Mouse (Mus musculus) heart, embryonic 16.5 days (tissue): Measurements from ENCODE around the gene Fam240a. TPM values are rescaled to one million over a fixed set of nuclear protein-coding genes. Genes with fewer than 3 reads are reported as not detected.

ENCODE experiments used
- ATAC-seq: fragments of 200-750 bp; cut with Nextera tagmentation; replicated peaks from 2 replicates; pipeline ENCODE4 v1.8.0; 2017; ENCODE audit warnings: moderate number of reproducible peaks; ENCODE audit not compliant: insufficient read depth, low FRiP score; ENCODE audit errors: extremely low read depth
- H3K27ac ChIP-seq: fragments of 300-500 bp; sonication (generic); 2 replicates; pipeline ENCODE4 v1.5.1; 2014; ENCODE audit warnings: mild to moderate bottlenecking, low read length, control low read depth, moderate library complexity
- H3K27me3 ChIP-seq: fragments of 300-500 bp; sonication (generic); 2 replicates; pipeline ENCODE4 v1.6.1; 2014; ENCODE audit warnings: low read length, mixed read lengths; ENCODE audit not compliant: control insufficient read depth, insufficient read depth
- H3K36me3 ChIP-seq: fragments of 300-500 bp; sonication (generic); 2 replicates; pipeline ENCODE4 v1.6.1; 2014; ENCODE audit not compliant: control insufficient read depth, insufficient read depth
- H3K4me1 ChIP-seq: fragments of 300-500 bp; sonication (generic); 2 replicates; pipeline ENCODE4 v1.6.1; 2014; ENCODE audit warnings: low read length, mixed read lengths; ENCODE audit not compliant: control insufficient read depth, insufficient read depth
- H3K4me2 ChIP-seq: fragments of 300-500 bp; sonication (generic); 2 replicates; pipeline ENCODE4 v1.6.1; 2014; ENCODE audit warnings: low read depth, mild to moderate bottlenecking, control low read depth, low read length
- H3K4me3 ChIP-seq: fragments of 300-500 bp; sonication (generic); 2 replicates; pipeline ENCODE4 v1.5.1; 2014; ENCODE audit warnings: mild to moderate bottlenecking, control low read depth, low read length
- H3K9ac ChIP-seq: fragments of 300-500 bp; sonication (generic); 2 replicates; pipeline ENCODE4 v1.6.1; 2014; ENCODE audit warnings: low read length, control low read depth
- H3K9me3 ChIP-seq: fragments of 300-500 bp; sonication (generic); replicated peaks from 2 replicates; pipeline ENCODE4 v1.6.1; 2016; ENCODE audit warnings: low read length; ENCODE audit not compliant: control insufficient read depth
- WGBS: fragments of 180-500 bp; shearing (Covaris S2); extraction: QIAGEN DNeasy Blood & Tissue Kit; methylation state at CpG from one replicate; pipeline ENCODE4 v1.1.7; 2014; 5-methylcytosine and 5-hydroxymethylcytosine counted together
- polyA plus RNA-seq: library from polyadenylated mRNA; unstranded; fragments of >200 nt; fragmentation: Nextera tagmentation; extraction: Ambion mirVana; gene quantifications from 2 replicates; pipeline ENCODE4 v1.2.1, GENCODE M21; 2015

Gene Fam240a
- polyA plus RNA-seq, 1 experiment from 2014 or later = not detected

DNA sequence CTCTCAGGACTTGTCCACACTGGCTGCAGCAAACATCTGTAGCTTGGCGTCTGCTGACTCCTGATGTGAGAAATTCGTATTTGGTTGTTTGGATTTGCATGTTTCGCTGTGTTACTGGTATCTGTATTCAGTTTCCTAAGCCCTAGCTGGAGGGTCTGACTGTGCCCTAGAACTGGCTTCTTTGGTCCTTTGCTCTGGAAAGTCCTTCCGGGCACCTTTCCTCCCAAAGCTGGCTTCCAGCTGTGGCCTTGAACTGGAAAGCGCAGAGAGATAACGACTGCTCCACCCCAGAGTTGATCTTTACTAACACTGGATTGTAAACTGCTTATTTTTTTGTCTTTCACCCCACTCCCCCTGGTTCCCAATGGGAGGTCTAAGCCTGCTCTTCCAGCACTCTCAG, 31.2 kb upstream of the Fam240a start:
- Histone ChIP-seq H3K4me1 (peaks cover 17% of the 10 kb centered on the region), H3K9me3 (no peaks in the 10 kb centered on the region), H3K27me3 (peaks cover 15% of the 10 kb centered on the region; the same call in 1 of the 2 replicates), H3K4me2 (no peak overlapping the region), H3K36me3 (no peaks in the 10 kb centered on the region), H3K27ac (no peak overlapping the region), H3K9ac (no peak overlapping the region), H3K4me3 (no peak overlapping the region)
- ATAC-seq = no peak
- WGBS = 72% methylated on average over 6 of the region's 6 CpGs

- peaks cover 15% of the 10 kb centered on the region; the same call in 1 of the 2 replicates for H3K27me3 ChIP-seq
- no peaks in the 10 kb centered on the region for H3K36me3 ChIP-seq
- WGBS = 35% methylated on average over 6 of the region's 6 CpGs
- no peak overlapping the region for H3K9ac ChIP-seq
- no peak overlapping the region for H3K4me3 ChIP-seq
- no peak overlapping the region for H3K27ac ChIP-seq
- H3K4me2 ChIP-seq = no peak overlapping the region
- H3K9me3 ChIP-seq = no peaks in the 10 kb centered on the region
- H3K4me1 ChIP-seq = peaks cover 10% of the 10 kb centered on the region
- no peak for ATAC-seq
Measured at GRCm38 (mm10) chr9:110947261-110947661, 30.6 kb upstream of the Fam240a start.

DNA sequence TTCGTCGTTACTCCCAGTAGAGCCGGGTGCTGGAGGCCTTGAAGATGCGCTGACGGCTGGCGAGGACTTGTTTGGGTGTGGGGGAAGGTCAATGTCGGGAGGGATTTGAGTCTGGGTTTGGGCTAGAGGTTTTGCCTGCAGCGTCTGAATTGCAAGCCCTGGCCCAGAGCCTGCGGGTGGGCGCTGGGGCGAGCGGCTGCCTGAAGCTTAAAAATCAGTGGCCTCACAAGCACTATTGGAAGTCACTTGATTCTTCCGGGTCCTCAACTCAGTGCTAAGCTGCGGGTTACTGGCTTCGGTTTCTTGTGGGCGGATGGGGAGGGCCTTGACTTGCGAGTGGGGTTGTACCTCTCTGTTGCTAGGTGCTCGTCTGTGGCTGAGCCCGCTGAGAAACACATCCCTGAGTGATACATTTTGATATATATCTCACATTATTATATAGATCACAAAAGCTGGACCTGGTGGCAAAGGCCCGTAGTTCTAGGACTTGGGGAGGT, 29.9 kb upstream of the Fam240a start:
- Histone ChIP-seq H3K4me1 (peaks cover 6% of the 10 kb centered on the region), H3K9me3 (no peaks in the 10 kb centered on the region), H3K36me3 (no peaks in the 10 kb centered on the region), H3K27me3 (peaks cover 15% of the 10 kb centered on the region; the same call in 1 of the 2 replicates), H3K4me3 (no peak overlapping the region), H3K27ac (no peak overlapping the region), H3K4me2 (no peak overlapping the region; the same call in 1 of the 2 replicates), H3K9ac (no peak overlapping the region)
- WGBS = 39% methylated on average over 20 of the region's 20 CpGs
- no peak for ATAC-seq

GRCm38 (mm10) chr9:110945926-110946325, 29.3 kb upstream of the Fam240a start, which contains the start of gene Tdgf1:
Tdgf1 (minus strand) TSS chr9:110946158.
- Histone ChIP-seq H3K27ac (no peak within 1 kb of the TSS), H3K4me3 (no peak within 1 kb of the TSS), H3K9me3 (no peaks in the 10 kb centered on the region), H3K27me3 (peaks cover 15% of the 10 kb centered on the region; the same call in 1 of the 2 replicates), H3K4me1 (peaks cover 6% of the 10 kb centered on the region), H3K4me2 (no peak within 1 kb of the TSS; the same call in 1 of the 2 replicates), H3K9ac (no peak within 1 kb of the TSS), H3K36me3 (no peaks in the 10 kb centered on the region)
- ATAC-seq = no peak
- 38% methylated on average over 11 of the region's 11 CpGs for WGBS

DNA sequence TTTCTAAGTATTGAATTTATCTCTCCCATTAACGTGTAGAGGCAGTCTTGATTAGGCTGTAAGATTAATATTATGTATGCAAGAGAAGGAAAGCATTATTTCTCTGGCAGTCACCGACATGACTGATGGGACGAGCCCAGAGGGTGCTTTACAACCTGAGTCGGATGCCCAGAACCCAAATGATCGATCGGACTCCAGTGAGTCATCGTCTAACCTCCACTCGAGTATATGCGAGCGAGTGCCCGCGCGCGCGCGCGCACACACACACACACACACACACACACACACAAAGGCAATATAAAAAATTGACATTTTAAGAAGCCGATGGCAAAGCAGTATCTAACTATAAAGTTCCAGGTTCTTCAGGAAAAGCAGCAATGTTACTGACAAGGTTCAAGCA, 28.7 kb upstream of the Fam240a start:
- peaks cover 6% of the 10 kb centered on the region for H3K4me1 ChIP-seq
- 28% methylated on average over 18 of the region's 18 CpGs for WGBS
- no peak for ATAC-seq
- H3K27me3 ChIP-seq = peaks cover 15% of the 10 kb centered on the region; the same call in 1 of the 2 replicates
- H3K27ac ChIP-seq = no peak overlapping the region
- H3K9me3 ChIP-seq = no peaks in the 10 kb centered on the region
- H3K4me2 ChIP-seq = no peak overlapping the region
- H3K36me3 ChIP-seq = no peaks in the 10 kb centered on the region
- no peak overlapping the region for H3K4me3 ChIP-seq
- no peak overlapping the region for H3K9ac ChIP-seq

- Histone ChIP-seq H3K9ac (no peak overlapping the region), H3K4me3 (no peak overlapping the region), H3K27ac (no peak overlapping the region), H3K4me2 (no peak overlapping the region), H3K36me3 (no peaks in the 10 kb centered on the region), H3K9me3 (no peaks in the 10 kb centered on the region), H3K27me3 (peaks cover 15% of the 10 kb centered on the region; the same call in 1 of the 2 replicates), H3K4me1 (peaks cover 6% of the 10 kb centered on the region)
- ATAC-seq = peak; percentile 35; the same call in 1 of the 2 replicates
- 30% methylated on average over 13 of the region's 13 CpGs for WGBS
Measured at GRCm38 (mm10) chr9:110944265-110944664, 27.6 kb upstream of the Fam240a start.

DNA sequence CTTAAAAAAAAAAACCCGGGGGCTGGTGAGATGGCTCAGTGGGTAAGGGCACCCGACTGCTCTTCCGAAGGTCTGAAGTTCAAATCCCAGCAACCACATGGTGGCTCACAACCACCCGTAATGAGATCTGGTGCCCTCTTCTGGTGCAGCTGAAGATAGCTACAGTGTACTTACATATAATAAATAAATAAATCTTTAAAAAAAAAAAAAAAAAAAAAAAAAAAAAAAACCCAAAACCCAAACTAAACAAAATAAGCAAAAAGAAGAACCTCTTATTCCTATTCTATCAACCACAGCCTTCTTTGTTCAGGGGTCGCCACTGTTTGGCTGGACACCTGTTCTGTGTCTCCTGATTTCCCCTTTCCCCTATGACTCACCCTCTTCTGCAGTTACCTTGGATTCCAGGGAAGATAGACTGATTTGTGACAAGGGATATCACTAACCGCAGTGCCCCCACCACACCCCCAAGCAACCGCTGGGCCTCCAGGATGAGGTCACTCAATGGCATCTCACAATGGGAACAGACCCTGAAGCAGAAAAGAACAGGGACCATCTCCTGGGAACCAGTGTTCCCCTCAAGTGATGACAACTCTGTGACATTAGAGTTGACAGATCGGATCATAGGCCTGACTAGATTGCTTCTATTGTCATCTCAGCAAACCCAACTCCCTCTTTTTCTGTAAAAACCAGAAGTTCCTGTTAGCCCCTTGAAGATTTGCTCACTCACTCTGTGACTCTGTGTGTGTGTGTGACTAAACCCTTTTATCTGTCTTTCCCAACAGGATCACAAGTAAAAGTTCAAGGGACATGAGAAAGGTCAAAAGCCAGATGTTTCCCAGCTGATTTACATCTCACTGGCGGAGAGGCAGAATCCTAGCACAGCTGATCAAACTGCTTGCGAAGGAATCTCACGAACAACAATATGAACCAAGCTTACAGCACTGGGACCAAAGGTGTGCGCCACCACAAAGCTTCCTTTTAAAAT, 21.1 kb upstream of the Fam240a start:
- Histone ChIP-seq H3K4me2 (no peak overlapping the region), H3K27ac (no peak overlapping the region), H3K4me1 (no peaks in the 10 kb centered on the region), H3K4me3 (no peak overlapping the region), H3K36me3 (no peaks in the 10 kb centered on the region), H3K9me3 (no peaks in the 10 kb centered on the region), H3K27me3 (no peaks in the 10 kb centered on the region), H3K9ac (no peak overlapping the region)
- no peak for ATAC-seq
- 66% methylated on average over 12 of the region's 12 CpGs for WGBS

DNA sequence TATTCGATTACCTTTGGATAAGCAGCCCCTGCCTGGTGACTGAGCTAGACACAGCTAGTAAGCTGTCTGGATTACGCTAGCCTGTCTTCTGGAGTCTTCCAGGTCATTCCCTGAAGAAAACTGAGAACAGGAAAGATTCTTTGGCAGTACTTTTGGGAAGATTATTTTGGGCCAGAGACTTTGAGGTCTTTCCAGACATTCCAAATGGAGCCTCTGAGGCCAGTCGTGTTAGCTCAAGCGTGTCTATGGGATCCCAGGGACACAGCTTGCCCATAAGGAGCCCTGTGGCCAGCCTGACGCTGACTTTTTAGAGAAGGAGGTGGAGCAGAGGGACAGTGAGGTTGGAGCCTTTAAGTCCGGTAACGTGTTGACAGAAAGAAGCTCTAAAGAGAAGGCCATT, 19.3 kb upstream of the Fam240a start:
- no peak overlapping the region for H3K4me3 ChIP-seq

DNA sequence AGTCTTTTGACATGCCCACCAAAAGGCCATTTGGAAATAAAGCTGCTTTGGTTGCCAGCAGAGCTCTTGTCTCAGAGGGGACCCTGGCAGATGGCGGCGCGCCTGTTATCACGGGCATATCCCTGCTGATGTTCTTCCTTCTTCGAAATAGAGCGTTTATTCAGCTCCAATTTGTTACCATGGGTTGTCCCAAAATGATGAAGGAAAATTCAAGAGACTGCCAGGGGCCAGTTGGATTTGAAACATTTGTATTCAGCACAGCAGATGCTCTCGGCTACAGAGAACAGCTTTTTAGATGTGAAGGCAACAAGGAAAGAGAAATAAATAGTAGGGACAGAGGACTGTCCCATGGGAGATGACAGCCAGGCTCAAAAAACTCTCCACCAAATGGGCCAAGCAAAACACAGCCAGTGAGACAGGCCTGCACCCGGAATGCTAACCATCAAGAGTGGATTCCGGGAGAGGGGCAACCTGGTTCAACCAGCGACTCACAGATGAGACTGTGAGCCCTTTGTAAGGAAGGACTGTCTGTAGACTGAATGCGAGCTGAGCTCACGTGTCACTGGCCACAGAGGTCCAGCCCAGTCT, 17.3 kb upstream of the Fam240a start:
- Histone ChIP-seq H3K4me3 (no peak overlapping the region), H3K27me3 (no peaks in the 10 kb centered on the region), H3K4me2 (no peak overlapping the region), H3K4me1 (no peaks in the 10 kb centered on the region), H3K27ac (no peak overlapping the region), H3K9ac (no peak overlapping the region), H3K36me3 (no peaks in the 10 kb centered on the region), H3K9me3 (no peaks in the 10 kb centered on the region)
- 81% methylated on average over 12 of the region's 12 CpGs for WGBS
- ATAC-seq = no peak

More for the DNA sequence above, 19.3 kb upstream of the Fam240a start:
- Histone ChIP-seq H3K27ac (no peak overlapping the region), H3K9me3 (no peaks in the 10 kb centered on the region), H3K4me2 (no peak overlapping the region), H3K4me1 (no peaks in the 10 kb centered on the region), H3K9ac (no peak overlapping the region), H3K27me3 (no peaks in the 10 kb centered on the region), H3K36me3 (no peaks in the 10 kb centered on the region)
- ATAC-seq = no peak
- WGBS = 71% methylated on average over 7 of the region's 7 CpGs
